Mouse (Mus musculus): ENCODE measurements around the gene Cnn1. TPM values are rescaled to one million over a fixed set of nuclear protein-coding genes. Genes with fewer than 3 reads are reported as not detected.

Cnn1 gene
- total and polyA plus RNA-seq, 3 experiments = 0.06 to 0.19 TPM; not detected in 1

- H3K27me3 ChIP-seq (ENCODE audit: control insufficient read depth in 1 of 2, insufficient read depth in 2 of 2, low read length in 2 of 2) = no peaks in the 10 kb centered on the region
- H3K36me3 ChIP-seq (ENCODE audit: control insufficient read depth in 1 of 2, insufficient read depth in 2 of 2, low read length in 2 of 2) = peaks cover 0 to 7% of the 10 kb centered on the region in 2 experiments; a peak in 2 of 4 replicates
- H3K4me3 ChIP-seq (ENCODE audit: control insufficient read depth in 1 of 2, insufficient read depth in 1 of 2, low read depth in 2 of 2, low read length in 2 of 2) = no peak overlapping the region
- peaks cover 3 to 5% of the 10 kb centered on the region in 2 experiments; a peak in 3 of 4 replicates for H3K4me1 ChIP-seq (ENCODE audit: control insufficient read depth in 1 of 2, insufficient read depth in 2 of 2, low read length in 2 of 2)
- TF ChIP-seq EP300 (IDR thresholded peaks at IDR 0.05; ENCODE audit: low read depth in 1 of 2, low read length in 2 of 2) (no peak), E2F4 (IDR thresholded peaks at IDR 0.05; ENCODE audit: borderline replicate concordance, low read depth, low read length) (no peak), TBP (IDR thresholded peaks at IDR 0.05; ENCODE audit: low read depth, low read length) (no peak), KAT2A (conservative IDR thresholded peaks at IDR 0.05; ENCODE audit: low read depth, low read length) (no peak), USF1 (IDR thresholded peaks at IDR 0.05; ENCODE audit: low read depth, low read length) (no peak), MAFK (IDR thresholded peaks at IDR 0.05; ENCODE audit: borderline replicate concordance, low read depth, low read length) (no peak), MYB (IDR thresholded peaks at IDR 0.05; ENCODE audit: low read depth, low read length) (no peak), ELF1 (IDR thresholded peaks at IDR 0.05; ENCODE audit: low read depth, low read length) (no peak), GABPA (IDR thresholded peaks at IDR 0.05; ENCODE audit: low read depth, low read length) (no peak), MXI1 (IDR thresholded peaks at IDR 0.05; ENCODE audit: low read depth, low read length) (no peak), POLR2AphosphoS2 (IDR thresholded peaks at IDR 0.05; ENCODE audit: low read length) (no peak), NELFE (IDR thresholded peaks at IDR 0.05; ENCODE audit: low read depth, low read length) (no peak)
- H3K9me3 ChIP-seq (replicated peaks; ENCODE audit: insufficient read depth, low read length) = no peaks in the 10 kb centered on the region
- no peak overlapping the region for H3K9ac ChIP-seq (ENCODE audit: control insufficient read depth, low read depth, low read length, poor library complexity, severe bottlenecking)
- peaks cover 3% of the 10 kb centered on the region; the same call in 1 of the 2 replicates for H3K79me2 ChIP-seq (ENCODE audit: control insufficient read depth, insufficient read depth, low read length, poor library complexity)
- H3K27ac ChIP-seq (ENCODE audit: control insufficient read depth, low read depth, low read length) = no peak overlapping the region
- DNase-seq (ENCODE audit: low read depth, low spot score) = no peak
These were observed 9.0 kb upstream of the Cnn1 start for GRCm38 (mm10) chr9:22089986-22090385.

- no peak for DNase-seq (ENCODE audit: low read depth, low spot score)
- no peaks in the 10 kb centered on the region for H3K9me3 ChIP-seq (replicated peaks; ENCODE audit: insufficient read depth, low read length)
- H3K4me1 ChIP-seq (ENCODE audit: control insufficient read depth in 1 of 2, insufficient read depth in 2 of 2, low read length in 2 of 2) = peaks cover 0 to 5% of the 10 kb centered on the region in 2 experiments; a peak in 2 of 4 replicates
- no peak for TF ChIP-seq TCF12 (IDR thresholded peaks at IDR 0.05; ENCODE audit: low read depth, low read length)
- TF ChIP-seq MAX (IDR thresholded peaks at IDR 0.05; ENCODE audit: low read length) = no peak
- peak; percentile 61; the same call in 1 of the 2 replicates for TF ChIP-seq ZNF384 (IDR thresholded peaks at IDR 0.05; ENCODE audit: low read depth, low read length)
- H3K36me3 ChIP-seq (ENCODE audit: control insufficient read depth in 1 of 2, insufficient read depth in 2 of 2, low read length in 2 of 2) = peaks cover 0 to 2% of the 10 kb centered on the region in 2 experiments; a peak in 1 of 4 replicates
- no peaks in the 10 kb centered on the region for H3K79me2 ChIP-seq (ENCODE audit: control insufficient read depth, insufficient read depth, low read length, poor library complexity)
- no peak overlapping the region for H3K4me3 ChIP-seq (ENCODE audit: control insufficient read depth in 1 of 2, insufficient read depth in 1 of 2, low read depth in 2 of 2, low read length in 2 of 2)
- no peak overlapping the region for H3K27ac ChIP-seq (ENCODE audit: control insufficient read depth, low read depth, low read length)
- no peaks in the 10 kb centered on the region for H3K27me3 ChIP-seq (ENCODE audit: control insufficient read depth in 1 of 2, insufficient read depth in 2 of 2, low read length in 2 of 2)
- no peak overlapping the region for H3K9ac ChIP-seq (ENCODE audit: control insufficient read depth, low read depth, low read length, poor library complexity, severe bottlenecking)
These were observed 6.3 kb upstream of the Cnn1 start for GRCm38 (mm10) chr9:22092746-22093145.

- H3K79me2 ChIP-seq (ENCODE audit: control insufficient read depth, insufficient read depth, low read length, poor library complexity) = no peaks in the 10 kb centered on the region
- no peak overlapping the region for H3K27ac ChIP-seq (ENCODE audit: control insufficient read depth, low read depth, low read length)
- DNase-seq (ENCODE audit: low read depth, low spot score) = peak; percentile 98
- peak overlapping the region; percentile 60 for H3K9ac ChIP-seq (ENCODE audit: control insufficient read depth, low read depth, low read length, poor library complexity, severe bottlenecking)
- no peaks in the 10 kb centered on the region for H3K27me3 ChIP-seq (ENCODE audit: control insufficient read depth in 1 of 2, insufficient read depth in 2 of 2, low read length in 2 of 2)
- H3K4me3 ChIP-seq (ENCODE audit: control insufficient read depth in 1 of 2, insufficient read depth in 1 of 2, low read depth in 2 of 2, low read length in 2 of 2) = peak overlapping the region; percentile 33 to 38; a peak in 3 of 4 replicates
- peaks cover 0 to 2% of the 10 kb centered on the region in 2 experiments; a peak in 1 of 4 replicates for H3K36me3 ChIP-seq (ENCODE audit: control insufficient read depth in 1 of 2, insufficient read depth in 2 of 2, low read length in 2 of 2)
- H3K9me3 ChIP-seq (replicated peaks; ENCODE audit: insufficient read depth, low read length) = no peaks in the 10 kb centered on the region
- peaks cover 0 to 5% of the 10 kb centered on the region in 2 experiments; a peak in 2 of 4 replicates for H3K4me1 ChIP-seq (ENCODE audit: control insufficient read depth in 1 of 2, insufficient read depth in 2 of 2, low read length in 2 of 2)
- TF ChIP-seq EP300 (IDR thresholded peaks at IDR 0.05; ENCODE audit: low read depth in 1 of 2, low read length in 2 of 2) (no peak), ZC3H11A (IDR thresholded peaks at IDR 0.05; ENCODE audit: low read depth, low read length) (no peak), MEF2A (IDR thresholded peaks at IDR 0.05; ENCODE audit: extremely low read depth, insufficient replicate concordance, low read depth, low read length, poor library complexity, severe bottlenecking) (no peak), UBTF (IDR thresholded peaks at IDR 0.05; ENCODE audit: borderline replicate concordance, insufficient read depth, low read depth, low read length) (no peak), JUND (IDR thresholded peaks at IDR 0.05; ENCODE audit: low read depth, low read length) (no peak; the same call in 1 of the 2 replicates), USF2 (IDR thresholded peaks at IDR 0.05; ENCODE audit: borderline replicate concordance in 1 of 2, insufficient read depth in 1 of 2, low read depth in 1 of 2, low read length in 2 of 2) (no peak), KAT2A (conservative IDR thresholded peaks at IDR 0.05; ENCODE audit: low read depth, low read length) (no peak), NRF1 (IDR thresholded peaks at IDR 0.05; ENCODE audit: insufficient read depth, low read depth, low read length, poor library complexity, severe bottlenecking) (no peak), CTCF (IDR thresholded peaks at IDR 0.05 in 2 of 3, conservative IDR thresholded peaks at IDR 0.05 in 1 of 3; ENCODE audit: control insufficient read depth in 1 of 3, insufficient read depth in 1 of 3, low read depth in 2 of 3, low read length in 3 of 3, poor library complexity in 1 of 3, severe bottlenecking in 1 of 3) (peak; percentile 92 to 97 (median 97)), TCF12 (IDR thresholded peaks at IDR 0.05; ENCODE audit: low read depth, low read length) (no peak), SMC3 (IDR thresholded peaks at IDR 0.05; ENCODE audit: low read depth, low read length) (peak; percentile 91), ETS1 (IDR thresholded peaks at IDR 0.05; ENCODE audit: low read depth, low read length) (peak; percentile 71; the same call in 1 of the 2 replicates)
These were observed 3.1 kb upstream of the Cnn1 start for GRCm38 (mm10) chr9:22095854-22096307.
